Mouse (Mus musculus): ENCODE measurements around the gene Nod2.
"Not testable (repeated sequence)": the region's sequence is repeated elsewhere in the genome, so short reads cannot be mapped to it uniquely, and the experiment has no call there.

Gene Nod2

DNA sequence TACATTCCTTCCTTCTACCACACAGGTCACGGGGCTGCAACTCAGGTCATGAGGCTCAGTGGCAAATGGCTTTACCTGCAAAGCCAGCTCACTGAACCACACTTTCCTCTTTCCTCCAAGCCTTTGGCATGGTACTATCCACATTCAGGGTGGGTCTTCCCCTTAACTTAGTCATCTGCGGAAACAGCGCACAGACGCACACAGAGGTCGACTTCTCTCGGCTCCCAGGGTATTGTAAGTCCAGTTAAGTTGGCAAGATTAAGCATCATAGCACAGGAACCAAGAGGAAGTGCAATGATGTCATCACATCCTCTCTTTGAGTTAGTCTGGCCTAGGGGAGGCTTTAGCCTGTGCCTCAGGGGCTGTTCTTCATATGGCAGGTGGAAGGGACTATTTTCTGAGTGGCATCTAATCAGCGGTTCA, 13.8 kb upstream of the Nod2 start:
- DNase-seq (ENCODE audit: low spot score) = no peak

- DNase-seq (ENCODE audit: low spot score) = no peak
Observed at GRCm38 (mm10) chr8:88635474-88636397, 11.4 kb upstream of the Nod2 start, which contains the start of gene Snx20. Gene Snx20, minus strand, starts transcription at chr8:88636128.

DNA sequence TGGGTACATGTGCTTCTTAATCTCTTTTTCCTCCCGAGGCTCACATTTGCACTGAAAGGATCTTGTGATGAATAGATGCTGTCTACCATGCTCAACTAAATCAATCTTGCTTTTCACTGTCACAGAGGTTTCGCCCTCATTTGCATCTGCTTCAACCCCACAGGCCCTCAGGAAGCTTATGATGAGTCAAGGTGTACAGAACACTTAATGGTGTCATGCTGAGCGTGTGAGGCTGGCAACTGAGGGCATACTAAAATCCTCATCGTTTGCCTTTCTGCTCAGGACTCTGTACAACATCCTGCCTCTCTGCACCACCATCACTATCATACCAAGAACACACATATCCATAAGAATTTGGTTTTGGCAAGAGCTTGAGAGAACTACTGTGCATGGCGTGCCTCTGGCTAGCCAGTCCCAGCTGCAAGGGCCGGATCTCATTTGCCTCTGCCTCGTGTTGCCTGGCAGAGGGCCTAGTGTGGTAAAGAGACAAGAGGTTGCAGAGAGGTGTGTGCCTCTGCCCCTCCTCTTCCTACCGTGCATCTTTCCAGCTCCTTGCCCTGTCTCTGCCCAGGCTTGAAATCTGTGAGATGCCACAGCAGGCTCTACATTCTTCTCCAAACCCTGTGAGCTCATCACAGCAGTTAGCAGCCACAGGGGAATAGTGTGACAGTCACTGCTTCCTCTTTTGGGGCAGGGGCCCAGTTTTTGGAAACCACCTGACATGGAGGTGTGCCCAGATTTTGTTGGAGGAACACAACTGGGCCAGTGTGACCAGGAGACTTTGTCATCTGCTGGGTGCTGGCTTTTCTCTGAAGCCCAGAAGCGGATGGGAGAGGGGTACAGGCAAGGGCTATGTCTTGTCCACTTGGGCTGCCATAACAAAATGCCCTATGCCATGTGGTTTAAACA, 9.8 kb upstream of the Nod2 start:
- DNase-seq (ENCODE audit: low spot score) = no peak

DNA sequence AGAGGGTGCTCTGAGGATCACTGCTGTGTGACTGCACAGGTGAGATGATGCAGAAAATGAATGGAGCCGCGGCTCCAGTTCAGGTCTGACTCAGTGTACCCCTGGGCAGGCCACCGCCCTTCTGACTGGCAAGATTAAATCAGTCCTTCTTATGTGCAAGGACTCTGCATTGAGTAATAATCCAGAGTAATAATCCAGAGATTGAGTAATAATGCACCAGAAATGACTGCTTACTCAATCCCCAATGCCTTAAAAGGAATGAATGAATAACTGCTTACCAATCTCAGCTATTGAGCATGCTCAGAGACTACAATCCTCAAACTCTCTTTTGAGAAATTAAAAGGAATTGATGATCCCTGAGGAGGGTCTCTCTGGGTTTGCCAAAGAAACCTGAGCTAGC, 8.2 kb upstream of the Nod2 start:
- no peak for DNase-seq (ENCODE audit: low spot score)

DNA sequence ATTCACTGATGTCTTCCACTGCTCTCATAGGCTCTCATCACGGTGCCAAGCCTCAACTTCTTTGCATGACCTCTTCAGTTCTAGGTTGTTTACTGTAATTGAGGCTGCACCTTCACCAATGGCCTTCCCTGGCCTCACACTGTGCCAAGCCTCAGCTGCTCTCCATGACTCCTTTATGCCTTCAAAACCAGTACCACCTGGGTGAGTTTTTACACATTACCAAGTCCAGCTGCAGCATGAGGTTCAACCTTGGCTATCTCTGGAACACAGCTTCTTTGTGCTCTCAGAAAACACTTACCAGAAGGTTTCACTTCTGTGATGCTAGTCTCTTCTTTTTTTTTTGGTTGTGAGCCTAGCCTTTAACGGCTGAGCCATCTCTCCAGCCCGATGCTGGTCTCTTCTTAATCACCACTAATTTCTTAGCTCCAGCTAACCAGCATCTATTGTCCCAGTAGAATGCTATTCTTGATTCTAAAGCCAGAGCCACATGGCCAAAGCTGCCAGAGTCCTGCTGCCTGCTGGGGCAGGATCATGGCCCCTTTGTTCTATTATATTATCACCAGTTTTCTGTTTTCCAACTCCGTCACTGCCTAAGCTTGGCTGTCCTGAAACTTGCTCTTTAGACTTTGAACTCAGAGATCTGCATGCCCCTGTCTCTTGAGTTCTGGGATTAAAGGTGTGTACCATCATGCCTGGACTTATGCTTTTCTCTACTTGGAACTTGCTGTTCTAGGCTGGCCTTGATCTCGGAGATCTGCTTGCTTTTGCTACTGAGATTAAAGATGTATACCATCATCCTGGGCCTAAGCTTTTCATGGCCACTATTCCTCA, 4.2 kb upstream of the Nod2 start:
- DNase-seq (ENCODE audit: low spot score) = no peak

DNA sequence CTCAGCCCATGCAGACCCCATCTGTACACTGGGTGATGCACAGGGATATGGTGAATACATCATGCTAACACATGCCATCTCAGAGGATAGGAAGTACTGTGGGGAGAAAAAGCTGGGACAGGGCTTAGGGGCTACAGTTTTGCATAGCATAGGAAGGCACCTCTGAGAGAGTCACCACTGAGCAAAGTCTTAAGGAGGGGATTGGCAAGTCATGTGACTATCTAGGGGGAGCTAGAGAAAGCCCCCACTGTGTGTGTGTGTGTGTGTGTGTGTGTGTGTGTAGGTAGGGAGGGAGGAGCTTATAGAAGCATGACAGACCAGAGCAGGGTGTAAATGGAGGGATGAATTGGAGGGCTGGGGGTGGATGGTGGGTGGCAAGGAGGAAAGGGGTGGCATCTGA, 1.2 kb downstream of the Nod2 start:
- no peak for DNase-seq (ENCODE audit: low spot score)

GRCm38 (mm10) chr8:88650016-88650708, 3.0 kb downstream of the Nod2 start:
- DNase-seq (ENCODE audit: low spot score) = no peak

DNA sequence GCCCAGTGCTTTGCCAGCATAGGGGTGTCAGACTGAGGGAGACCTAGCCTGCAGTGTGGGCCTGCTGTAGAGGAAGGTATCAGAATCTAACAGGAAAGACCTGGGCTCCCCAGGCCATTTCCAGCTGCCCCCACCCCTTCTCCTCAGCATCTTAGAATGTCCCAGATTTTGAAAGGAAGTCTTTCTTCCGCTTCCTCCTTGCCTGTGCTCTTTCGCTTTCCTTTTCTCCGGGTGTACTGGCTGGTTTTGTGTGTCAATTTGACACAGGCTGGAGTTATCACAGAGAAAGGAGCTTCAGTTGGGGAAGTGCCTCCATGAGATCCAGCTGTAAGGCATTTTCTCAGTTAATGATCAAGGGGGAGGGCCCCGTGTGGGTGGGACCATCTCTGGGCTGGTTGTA, 4.0 kb downstream of the Nod2 start:
- not testable (repeated sequence) for DNase-seq (ENCODE audit: low spot score)

- DNase-seq (ENCODE audit: low spot score) = no peak
Observed at GRCm38 (mm10) chr8:88655334-88655733, 8.2 kb downstream of the Nod2 start.

DNA sequence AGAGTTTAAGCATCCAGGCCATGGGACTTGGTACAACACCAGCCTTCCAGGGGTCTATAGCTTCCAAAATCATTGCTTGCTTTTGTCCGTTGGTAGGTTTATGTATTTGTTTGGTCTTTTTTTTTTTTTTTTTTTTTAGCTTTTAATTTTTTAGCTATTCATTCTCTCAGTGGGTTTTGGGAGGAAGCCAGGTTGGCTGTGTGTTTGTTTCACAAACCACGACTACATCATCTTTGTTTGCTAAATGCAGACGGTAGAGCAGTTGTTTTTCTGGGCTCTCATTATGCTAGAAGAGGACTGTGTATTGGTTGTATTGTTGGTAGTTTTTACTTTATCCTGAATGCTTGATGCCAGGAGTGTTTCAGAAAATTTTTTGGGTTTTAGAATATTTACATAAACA, 12.8 kb downstream of the Nod2 start:
- no peak for DNase-seq (ENCODE audit: low spot score)

DNA sequence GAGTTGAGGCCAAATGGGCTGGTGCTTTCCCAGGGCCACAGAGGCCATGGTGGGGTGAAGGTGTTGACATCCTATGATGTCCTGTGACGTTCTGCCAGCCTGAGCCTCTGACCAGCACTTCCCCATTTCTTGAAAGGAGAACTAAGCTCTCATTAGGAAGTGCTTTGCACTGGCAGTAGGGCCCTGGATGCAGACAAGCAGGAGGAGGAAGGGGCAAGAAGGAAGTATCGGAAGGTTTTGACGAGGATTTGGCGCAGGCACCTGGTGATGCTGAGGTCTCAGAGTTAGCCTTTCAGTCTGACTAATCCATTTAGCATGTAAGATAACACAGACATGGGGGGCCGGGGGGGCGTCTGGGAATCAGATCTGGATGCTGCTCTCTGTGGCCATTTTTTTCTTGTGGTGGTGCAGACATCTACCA, 15.3 kb downstream of the Nod2 start:
- no peak for DNase-seq (ENCODE audit: low spot score)

DNA sequence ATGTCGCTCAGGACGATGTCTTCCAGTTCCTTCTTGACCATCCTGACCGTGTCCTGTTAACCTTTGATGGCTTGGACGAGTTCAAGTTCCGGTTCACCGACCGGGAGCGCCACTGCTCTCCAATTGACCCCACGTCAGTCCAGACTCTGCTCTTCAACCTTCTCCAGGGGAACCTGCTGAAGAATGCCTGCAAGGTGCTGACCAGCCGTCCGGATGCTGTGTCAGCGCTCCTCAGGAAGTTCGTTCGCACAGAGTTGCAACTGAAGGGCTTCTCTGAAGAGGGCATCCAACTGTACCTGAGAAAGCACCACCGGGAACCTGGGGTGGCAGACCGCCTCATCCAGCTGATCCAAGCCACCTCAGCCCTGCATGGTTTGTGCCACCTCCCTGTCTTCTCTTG, 17.0 kb downstream of the Nod2 start:
- DNase-seq (ENCODE audit: low spot score) = no peak

- DNase-seq (ENCODE audit: low spot score) = no peak
Observed at GRCm38 (mm10) chr8:88664947-88665346, 17.8 kb downstream of the Nod2 start.

DNA sequence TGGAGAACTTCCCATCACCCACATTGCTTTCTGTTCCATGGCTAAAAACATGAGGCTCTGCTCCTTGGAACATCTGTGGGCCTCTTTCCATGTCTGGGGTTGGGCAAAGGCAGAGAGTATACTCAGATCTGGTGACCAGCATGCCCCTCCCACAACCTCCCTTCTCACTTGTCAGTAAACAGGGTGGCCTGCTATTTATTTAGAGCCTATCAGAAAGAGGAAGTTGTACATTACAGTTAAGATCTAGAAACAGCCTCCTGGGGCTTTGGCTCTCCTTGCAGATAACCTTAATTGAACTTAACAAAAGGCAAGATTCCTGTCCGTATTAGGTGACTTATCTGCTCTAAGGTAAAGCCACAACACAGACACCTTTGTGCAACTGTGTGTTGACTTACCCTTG, 19.3 kb downstream of the Nod2 start:
- DNase-seq (ENCODE audit: low spot score) = no peak

DNA sequence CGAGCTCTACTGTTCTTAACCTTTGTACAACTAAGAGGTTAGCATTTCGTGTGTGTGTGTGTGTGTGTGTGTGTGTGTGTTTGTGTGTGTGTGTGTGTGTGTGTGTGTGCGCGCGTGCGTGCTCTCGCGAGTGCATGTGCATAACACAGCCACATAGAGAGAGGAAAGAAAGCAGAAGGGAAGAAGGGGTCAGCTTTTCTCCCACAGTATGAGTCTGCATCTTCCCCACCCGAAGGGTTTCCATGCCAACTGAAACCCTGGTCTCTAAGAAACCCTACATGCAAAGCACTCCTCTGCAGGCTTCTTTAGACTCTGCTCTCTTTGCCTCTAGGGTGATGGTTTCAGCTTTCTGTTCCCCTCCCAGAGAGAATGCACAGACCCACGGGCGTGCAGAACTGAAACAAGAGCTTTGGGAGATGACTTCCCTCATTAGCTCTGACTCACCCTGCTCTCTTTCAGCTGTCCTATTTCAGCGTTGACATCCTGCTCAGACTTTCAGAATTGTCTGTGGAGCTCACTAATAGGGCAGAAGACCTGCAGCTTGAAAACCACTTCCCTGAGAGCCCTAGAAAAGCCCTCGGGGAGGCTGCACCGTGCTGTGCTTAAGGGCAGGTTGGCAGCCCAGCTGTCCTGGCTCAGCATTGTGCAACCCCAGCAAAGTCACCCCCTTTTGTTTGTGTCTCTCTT, 21.4 kb downstream of the Nod2 start:
- no peak for DNase-seq (ENCODE audit: low spot score)

- no peak for DNase-seq (ENCODE audit: low spot score)
Observed at GRCm38 (mm10) chr8:88670782-88671181, 23.7 kb downstream of the Nod2 start.

- no peak for DNase-seq (ENCODE audit: low spot score)
Observed at GRCm38 (mm10) chr8:88671575-88671974, 24.5 kb downstream of the Nod2 start.

- DNase-seq (ENCODE audit: low spot score) = no peak
Observed at GRCm38 (mm10) chr8:88673859-88674258, 26.7 kb downstream of the Nod2 start.

DNA sequence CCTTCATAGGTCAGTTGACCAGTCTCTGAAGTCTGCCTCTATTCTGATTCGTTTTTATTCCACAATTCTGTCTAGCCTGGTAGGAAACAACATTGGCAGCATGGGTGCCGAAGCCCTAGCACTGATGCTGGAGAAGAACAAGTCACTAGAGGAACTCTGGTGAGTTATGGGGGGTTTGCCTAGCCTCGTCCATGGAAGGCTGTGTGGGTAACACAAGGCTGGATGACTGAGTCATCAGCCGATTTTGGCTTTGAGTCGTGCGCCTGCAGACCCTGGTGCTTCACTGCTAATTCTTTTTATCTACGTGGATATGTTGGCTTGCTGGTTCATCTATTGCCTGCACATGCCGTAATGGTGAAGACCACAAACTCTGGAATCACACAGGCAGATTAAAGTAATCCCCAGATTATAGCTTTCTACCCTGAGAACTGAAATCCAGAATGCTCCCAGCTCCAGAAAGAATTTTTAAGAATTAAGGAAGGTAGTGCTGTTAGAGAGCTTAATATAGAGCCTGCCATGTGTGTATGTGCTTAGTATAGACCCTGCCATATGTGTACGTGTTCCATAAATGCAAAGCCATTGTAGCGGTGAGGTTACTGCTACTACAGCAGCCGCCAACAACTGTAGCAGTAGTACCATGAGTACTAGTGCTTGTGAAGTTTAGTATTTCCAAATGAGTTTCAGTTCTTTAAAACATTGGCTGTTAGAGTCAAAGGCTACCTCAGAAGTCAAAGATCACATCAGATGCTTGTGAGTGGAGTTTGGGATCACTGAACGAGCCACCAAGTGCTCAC, 28.5 kb downstream of the Nod2 start:
- no peak for DNase-seq (ENCODE audit: low spot score)

DNA sequence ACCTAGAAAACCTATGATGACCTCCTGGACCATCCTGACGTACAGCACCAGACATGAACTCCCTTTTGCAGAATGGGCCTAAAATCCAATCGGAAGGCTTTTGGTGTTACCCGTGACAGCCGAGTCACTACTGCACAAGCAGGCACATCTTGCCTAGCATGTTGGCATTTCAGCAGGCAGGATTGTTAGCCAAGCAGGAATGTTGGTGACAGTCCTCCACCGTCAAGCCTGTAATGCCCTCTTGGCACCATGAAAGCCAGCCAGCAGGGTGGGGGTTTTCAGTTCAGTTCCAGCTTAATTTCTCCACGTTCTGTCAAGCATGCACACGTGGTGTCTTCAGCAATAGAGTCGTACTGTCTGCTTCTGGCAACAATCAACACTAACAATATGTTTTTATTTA, 30.0 kb downstream of the Nod2 start:
- no peak for DNase-seq (ENCODE audit: low spot score)
